Mouse (Mus musculus) liver, embryonic 13.5 days (tissue): Measurements from ENCODE around the gene Lilra6. TPM values are rescaled to one million over a fixed set of nuclear protein-coding genes. Genes with fewer than 3 reads are reported as not detected.
"Not testable (repeated sequence)": the region's sequence is repeated elsewhere in the genome, so short reads cannot be mapped to it uniquely, and the experiment has no call there.

Experiments used
- ATAC-seq: fragments of 200-750 bp; cut with Nextera tagmentation; 2 replicates; pipeline ENCODE4 v1.8.0; 2017; ENCODE audit warnings: low read depth, mild to moderate bottlenecking, moderate number of reproducible peaks, moderate library complexity
- DNase-seq: peaks from one replicate; pipeline ENCODE4 v3.0.0; 2022
- H3K27ac ChIP-seq: fragments of 300-500 bp; sonication (generic); 2 replicates; pipeline ENCODE4 v1.5.1; 2015; ENCODE audit warnings: moderate library complexity, mild to moderate bottlenecking, inconsistent platforms
- H3K27me3 ChIP-seq: fragments of 300-500 bp; sonication (generic); 2 replicates; pipeline ENCODE4 v1.6.1; 2015; ENCODE audit warnings: mild to moderate bottlenecking, inconsistent platforms
- H3K36me3 ChIP-seq: fragments of 300-500 bp; sonication (generic); 2 replicates; pipeline ENCODE4 v1.6.1; 2015; ENCODE audit warnings: mild to moderate bottlenecking, inconsistent platforms
- H3K4me1 ChIP-seq: fragments of 300-500 bp; sonication (generic); replicated peaks from 2 replicates; pipeline ENCODE4 v1.6.1; 2015; ENCODE audit warnings: inconsistent platforms
- H3K4me2 ChIP-seq: fragments of 300-500 bp; sonication (generic); 2 replicates; pipeline ENCODE4 v1.6.1; 2015; ENCODE audit warnings: inconsistent platforms, mild to moderate bottlenecking, moderate library complexity
- H3K4me3 ChIP-seq: fragments of 300-500 bp; sonication (generic); replicated peaks from 2 replicates; pipeline ENCODE4 v1.5.1; 2015; ENCODE audit warnings: mild to moderate bottlenecking, inconsistent platforms
- H3K9ac ChIP-seq: fragments of 300-500 bp; sonication (generic); 2 replicates; pipeline ENCODE4 v1.6.1; 2015; ENCODE audit warnings: mild to moderate bottlenecking, inconsistent platforms
- H3K9me3 ChIP-seq: fragments of 300-500 bp; sonication (generic); replicated peaks from 2 replicates; pipeline ENCODE4 v1.6.1; 2016; ENCODE audit warnings: inconsistent platforms
- WGBS: fragments of 180-500 bp; shearing (Covaris S2); methylation state at CpG from one replicate; pipeline ENCODE4 v1.1.7; 2015; ENCODE audit not compliant: insufficient replicate concordance; 5-methylcytosine and 5-hydroxymethylcytosine counted together
- polyA plus RNA-seq: library from polyadenylated mRNA; unstranded; fragments of >200 nt; fragmentation: Nextera tagmentation; extraction: Ambion mirVana; gene quantifications from 2 replicates; pipeline ENCODE4 v1.2.1, GENCODE M21; 2015

Gene Lilra6
- 0.09 and 0.21 TPM in 2 replicates for polyA plus RNA-seq

DNA sequence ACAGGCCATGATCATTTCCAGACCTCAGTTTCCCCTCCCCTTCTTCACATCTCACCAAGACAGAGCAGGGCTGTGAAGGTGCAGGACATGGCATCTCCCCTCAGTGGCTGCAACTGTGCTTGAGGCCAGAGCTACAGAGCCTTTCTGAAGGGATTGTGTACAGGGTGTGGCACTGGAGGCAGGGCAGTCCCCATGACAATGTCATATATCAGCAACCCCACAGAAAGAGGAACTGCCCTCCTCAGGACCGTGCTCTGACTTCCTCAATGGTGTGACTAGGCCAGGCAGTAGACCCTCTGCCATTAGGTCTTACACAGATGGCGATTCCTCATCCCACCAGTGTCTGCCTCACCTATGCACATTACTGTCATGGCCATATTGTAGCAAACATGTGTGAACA, at the start of gene Lilra6:
Lilra6 (minus strand) TSS at position 117 of the 400 bp plus-strand sequence.
- not testable (repeated sequence) for H3K36me3 ChIP-seq, H3K4me3 ChIP-seq, DNase-seq, H3K4me2 ChIP-seq, H3K4me1 ChIP-seq, H3K9me3 ChIP-seq, ATAC-seq, H3K27me3 ChIP-seq, H3K27ac ChIP-seq, H3K9ac ChIP-seq
- WGBS = 22% methylated on average over 2 of the region's 2 CpGs

DNA sequence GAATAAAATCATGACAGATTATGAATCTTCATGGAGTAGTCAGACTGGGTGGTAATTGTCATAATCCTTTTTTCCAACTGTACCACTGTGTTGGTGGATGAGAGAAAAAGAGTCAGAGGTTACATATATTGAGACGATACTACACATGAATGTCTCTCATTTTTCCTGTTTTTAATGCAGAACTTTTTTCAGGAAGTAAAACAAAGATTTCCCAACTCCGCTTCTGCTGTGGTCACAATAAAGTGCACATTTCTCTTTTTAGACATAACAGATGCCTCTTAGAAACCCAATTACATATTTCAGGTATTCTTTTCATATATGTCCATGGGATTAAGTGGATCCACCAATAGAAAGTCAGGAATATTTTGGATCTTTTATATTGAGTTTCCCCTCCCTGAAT, 46.7 kb upstream of the Lilra6 start:
- no peaks in the 10 kb centered on the region for H3K36me3 ChIP-seq
- H3K4me3 ChIP-seq = no peak overlapping the region
- no peaks in the 10 kb centered on the region for H3K4me1 ChIP-seq
- ATAC-seq (no peak), DNase-seq (no peak)
- 62% methylated on average over 2 of the region's 2 CpGs for WGBS
- no peak overlapping the region for H3K27ac ChIP-seq
- no peak overlapping the region for H3K4me2 ChIP-seq
- no peaks in the 10 kb centered on the region for H3K27me3 ChIP-seq
- H3K9ac ChIP-seq = no peak overlapping the region
- H3K9me3 ChIP-seq = no peaks in the 10 kb centered on the region

DNA sequence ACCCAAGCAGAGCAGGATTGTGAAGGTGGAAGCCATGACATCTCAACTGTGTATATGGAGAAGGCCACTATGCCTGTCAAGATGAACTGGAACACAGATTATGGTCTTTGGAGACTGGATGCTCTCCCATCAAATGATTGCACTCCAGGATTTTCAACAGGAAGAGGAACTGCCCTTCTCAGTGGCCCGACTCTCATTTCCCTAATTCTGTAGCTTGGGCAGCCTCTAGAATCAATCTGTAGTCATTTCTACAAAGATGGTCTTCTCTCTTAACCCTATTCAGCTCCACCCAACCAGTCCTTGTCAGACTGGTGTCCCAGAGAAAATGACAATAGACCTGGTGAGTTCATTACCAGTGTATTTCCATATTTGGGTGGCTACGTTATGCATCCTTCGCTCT, 42.1 kb upstream of the Lilra6 start:
- Histone ChIP-seq H3K27me3 (no peaks in the 10 kb centered on the region), H3K27ac (no peak overlapping the region), H3K9ac (no peak overlapping the region), H3K4me2 (no peak overlapping the region), H3K4me1 (no peaks in the 10 kb centered on the region), H3K36me3 (no peaks in the 10 kb centered on the region), H3K4me3 (no peak overlapping the region), H3K9me3 (no peaks in the 10 kb centered on the region)
- DNase-seq (no peak), ATAC-seq (no peak)
- 62% methylated on average over 3 of the region's 3 CpGs for WGBS

DNA sequence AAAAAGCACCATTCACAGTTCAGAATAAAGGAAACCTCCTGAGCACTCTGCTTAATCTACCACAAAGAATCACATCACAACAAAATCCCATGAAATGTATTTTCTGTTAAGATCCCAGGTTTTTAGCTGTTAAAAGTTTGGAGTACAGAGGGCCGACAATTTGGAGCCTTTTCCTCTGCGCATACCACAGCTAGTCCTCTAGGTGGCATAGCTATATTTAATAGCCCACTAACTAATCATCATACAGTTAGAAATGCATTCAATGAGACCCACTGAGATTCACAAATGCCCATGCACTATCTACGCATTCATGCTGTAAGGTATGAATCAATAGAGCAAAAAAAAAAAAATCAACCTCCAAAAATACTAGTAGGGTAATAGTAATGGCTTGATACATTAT, 33.9 kb upstream of the Lilra6 start:
- ATAC-seq (no peak), DNase-seq (no peak)
- H3K27ac ChIP-seq = no peak overlapping the region
- 66% methylated on average over 3 of the region's 3 CpGs for WGBS
- no peak overlapping the region for H3K4me2 ChIP-seq
- no peaks in the 10 kb centered on the region for H3K9me3 ChIP-seq
- no peaks in the 10 kb centered on the region for H3K36me3 ChIP-seq
- no peaks in the 10 kb centered on the region for H3K27me3 ChIP-seq
- no peaks in the 10 kb centered on the region for H3K4me1 ChIP-seq
- no peak overlapping the region for H3K4me3 ChIP-seq
- H3K9ac ChIP-seq = no peak overlapping the region

DNA sequence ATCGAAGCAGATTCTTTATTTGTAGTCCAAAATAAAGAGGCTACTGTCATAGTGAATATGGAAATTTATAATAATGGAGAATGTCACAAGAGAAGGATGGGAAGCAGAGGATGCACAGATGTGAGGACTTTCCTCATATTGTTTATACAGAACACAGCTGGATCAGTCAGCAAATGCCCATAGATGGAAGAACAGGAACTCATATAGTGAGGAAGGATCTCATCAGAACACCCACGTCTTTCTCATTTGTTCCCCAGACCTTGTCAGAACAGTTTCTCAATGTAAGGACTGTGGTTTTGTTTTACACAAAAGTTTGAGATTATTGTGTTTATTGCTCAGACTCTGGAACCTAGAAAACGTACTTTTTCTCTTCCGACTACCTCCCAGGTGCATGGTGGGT, 32.9 kb upstream of the Lilra6 start:
- DNase-seq (no peak), ATAC-seq (no peak)
- WGBS = 53% methylated on average over 4 of the region's 4 CpGs
- Histone ChIP-seq H3K27ac (no peak overlapping the region), H3K27me3 (no peaks in the 10 kb centered on the region), H3K9ac (no peak overlapping the region), H3K4me2 (no peak overlapping the region), H3K4me3 (no peak overlapping the region), H3K4me1 (no peaks in the 10 kb centered on the region), H3K36me3 (no peaks in the 10 kb centered on the region), H3K9me3 (no peaks in the 10 kb centered on the region)

DNA sequence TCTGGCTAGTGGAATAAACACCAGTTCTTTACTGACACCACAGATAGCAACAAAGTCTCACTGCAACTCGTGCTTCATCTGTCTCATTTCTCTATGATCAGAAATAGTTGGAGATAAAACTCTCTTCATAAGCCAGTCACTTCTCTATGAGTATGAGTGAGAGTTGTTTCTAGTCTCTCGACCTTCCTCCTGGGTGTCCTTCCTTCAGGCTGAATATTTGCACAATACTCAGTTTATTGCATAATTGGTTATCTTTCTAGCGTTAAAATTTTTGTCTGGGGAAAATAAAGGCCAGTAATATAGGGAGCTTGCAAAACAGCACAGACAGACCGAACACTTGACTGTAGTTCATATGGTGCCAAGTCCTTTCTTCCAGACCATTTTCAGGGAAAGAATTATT, 30.8 kb upstream of the Lilra6 start:
- no peak overlapping the region for H3K4me2 ChIP-seq
- no peak overlapping the region for H3K27ac ChIP-seq
- H3K27me3 ChIP-seq = no peaks in the 10 kb centered on the region
- no peak overlapping the region for H3K9ac ChIP-seq
- 45% methylated on average over 4 of the region's 4 CpGs for WGBS
- H3K9me3 ChIP-seq = no peaks in the 10 kb centered on the region
- no peak for DNase-seq
- no peaks in the 10 kb centered on the region for H3K4me1 ChIP-seq
- no peak overlapping the region for H3K4me3 ChIP-seq
- no peaks in the 10 kb centered on the region for H3K36me3 ChIP-seq
- ATAC-seq = no peak

DNA sequence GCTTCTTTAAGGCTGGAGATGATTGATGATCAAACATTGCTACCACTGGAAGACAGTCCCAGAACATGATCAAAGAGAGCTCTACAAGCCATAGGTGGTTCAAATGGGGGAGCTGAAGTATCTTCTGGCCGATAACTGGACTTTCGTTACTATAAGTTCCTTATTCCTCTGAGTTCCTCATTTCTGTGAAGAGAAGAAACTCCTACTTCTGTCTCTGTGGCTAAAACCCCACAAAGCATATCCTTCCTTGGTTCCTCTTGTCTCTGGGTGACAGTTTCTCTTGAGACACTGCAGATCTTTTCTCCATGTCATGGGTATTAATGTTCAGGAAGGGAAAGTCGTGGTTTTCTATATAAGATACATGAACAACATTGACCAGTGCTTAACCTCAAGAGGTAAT, 25.6 kb upstream of the Lilra6 start:
- Histone ChIP-seq H3K4me3 (no peak overlapping the region), H3K27ac (no peak overlapping the region), H3K4me1 (no peaks in the 10 kb centered on the region), H3K4me2 (no peak overlapping the region), H3K9me3 (no peaks in the 10 kb centered on the region), H3K36me3 (no peaks in the 10 kb centered on the region), H3K9ac (no peak overlapping the region), H3K27me3 (no peaks in the 10 kb centered on the region)
- no peak for ATAC-seq
- WGBS = 18% methylated on average over 3 of the region's 3 CpGs
- DNase-seq = no peak

DNA sequence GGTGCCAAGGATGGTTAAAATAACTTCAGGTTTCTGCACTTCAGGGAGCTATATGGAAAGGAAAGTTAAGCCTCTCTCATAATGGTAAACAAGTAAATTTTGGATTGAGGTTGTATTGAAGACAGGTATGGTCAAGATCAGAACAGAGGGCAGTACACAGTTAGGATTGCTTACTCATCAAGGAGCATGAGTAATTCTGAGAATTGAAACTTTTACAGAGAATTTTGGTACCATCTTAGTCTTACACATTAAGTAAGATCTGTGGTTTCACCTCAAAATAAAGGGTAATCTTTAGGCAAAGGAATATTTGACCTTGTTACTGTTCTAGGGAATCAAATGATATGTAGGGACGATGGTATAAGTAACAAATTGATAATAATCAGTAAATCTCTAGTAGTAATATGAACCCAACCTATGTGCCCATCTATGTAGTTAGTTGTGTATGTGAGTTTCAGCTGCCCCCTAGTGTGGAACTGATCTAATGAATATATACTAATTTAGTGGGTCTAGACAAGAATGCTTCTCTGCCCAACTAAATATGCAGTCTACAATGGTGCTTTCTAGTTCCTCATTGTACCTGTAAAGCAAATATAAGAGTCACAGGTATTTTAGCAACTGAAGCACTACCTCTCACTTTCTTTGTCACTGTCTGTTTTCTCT, 24.7 kb upstream of the Lilra6 start:
- no peak overlapping the region for H3K4me3 ChIP-seq
- no peak overlapping the region for H3K27ac ChIP-seq
- no peak for ATAC-seq
- DNase-seq = no peak
- no peak overlapping the region for H3K9ac ChIP-seq
- 36% methylated on average over 1 of the region's 1 CpGs for WGBS
- no peaks in the 10 kb centered on the region for H3K27me3 ChIP-seq
- no peaks in the 10 kb centered on the region for H3K4me1 ChIP-seq
- no peaks in the 10 kb centered on the region for H3K36me3 ChIP-seq
- H3K4me2 ChIP-seq = no peak overlapping the region
- no peaks in the 10 kb centered on the region for H3K9me3 ChIP-seq

DNA sequence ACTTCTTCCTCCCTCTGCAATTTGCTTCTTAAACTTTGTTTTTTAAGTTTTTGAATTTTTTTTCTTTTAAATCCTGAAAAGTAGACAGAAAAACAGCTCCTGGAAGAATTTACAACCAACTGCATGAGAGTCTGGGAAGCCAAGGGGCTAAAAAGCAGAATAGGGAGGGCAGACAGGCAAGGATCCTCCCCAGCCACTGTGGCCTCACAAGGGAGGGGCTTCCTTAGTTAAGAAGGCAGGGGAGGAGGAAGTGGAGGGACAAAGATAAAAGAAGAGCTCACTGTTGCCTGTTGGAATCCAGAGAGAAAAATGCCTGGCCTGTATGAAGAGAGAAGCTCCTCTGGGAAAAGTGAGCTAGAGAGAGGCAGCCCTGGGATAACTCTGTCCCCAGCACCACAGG, 20.2 kb upstream of the Lilra6 start:
- not testable (repeated sequence) for H3K27ac ChIP-seq, H3K4me1 ChIP-seq, H3K4me2 ChIP-seq, H3K9me3 ChIP-seq, H3K27me3 ChIP-seq, ATAC-seq, H3K4me3 ChIP-seq, DNase-seq, H3K9ac ChIP-seq, H3K36me3 ChIP-seq

DNA sequence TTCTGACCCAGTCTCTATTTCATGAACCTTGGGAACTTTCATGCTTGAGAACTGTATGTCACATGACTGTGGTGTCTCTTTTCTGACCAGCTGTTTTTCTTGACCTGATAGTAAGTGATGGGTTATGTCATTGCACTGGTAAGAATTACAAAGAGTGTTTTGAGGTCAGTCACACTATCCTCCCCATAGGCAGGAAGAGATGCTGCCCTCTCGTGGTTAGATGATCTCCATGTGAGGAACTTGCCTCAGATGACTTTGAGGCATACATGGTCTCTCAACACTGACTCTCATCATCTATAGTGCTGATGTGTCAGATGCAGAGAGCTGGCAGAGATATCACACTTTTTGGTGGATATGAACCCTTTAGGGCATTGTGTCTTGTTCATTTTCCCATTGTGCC, 11.6 kb downstream of the Lilra6 start:
- Histone ChIP-seq H3K9me3 (no peaks in the 10 kb centered on the region), H3K27ac (no peak overlapping the region), H3K9ac (no peak overlapping the region), H3K27me3 (no peaks in the 10 kb centered on the region), H3K36me3 (no peaks in the 10 kb centered on the region), H3K4me2 (no peak overlapping the region), H3K4me1 (no peaks in the 10 kb centered on the region), H3K4me3 (no peak overlapping the region)
- no peak for ATAC-seq
- DNase-seq = no peak
- 5% methylated on average over 1 of the region's 1 CpGs for WGBS

DNA sequence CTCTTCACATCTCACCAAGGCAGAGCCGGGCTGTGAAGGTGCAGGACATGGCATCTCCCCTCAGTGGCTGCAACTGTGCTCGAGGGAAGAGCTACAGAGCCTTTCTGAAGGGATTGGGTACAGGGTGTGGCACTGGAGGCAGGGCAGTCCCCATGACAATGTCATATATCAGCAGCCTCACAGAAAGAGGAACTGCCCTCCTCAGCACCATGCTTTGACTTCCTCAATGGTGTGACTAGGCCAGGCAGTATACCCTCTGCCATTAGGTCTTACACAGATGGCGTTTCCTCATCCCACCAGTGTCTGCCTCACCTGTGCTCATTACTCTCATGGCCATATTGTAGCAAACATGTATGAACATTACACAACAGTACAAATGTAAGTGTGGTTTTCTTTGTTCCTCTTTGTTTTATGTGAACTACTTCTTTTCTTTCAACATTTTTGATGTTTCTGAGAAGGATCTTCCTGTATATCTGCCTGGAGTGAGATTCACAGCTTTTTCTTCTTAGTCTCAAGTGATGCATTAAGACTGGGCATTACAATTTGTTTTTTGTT, 17.2 kb downstream of the Lilra6 start, which contains the start of gene Gm14548:
Gm14548 (minus strand) TSS at position 85 of the 555 bp plus-strand sequence.
- not testable (repeated sequence) for DNase-seq, H3K27me3 ChIP-seq, H3K4me1 ChIP-seq, H3K4me2 ChIP-seq, H3K4me3 ChIP-seq, H3K27ac ChIP-seq, H3K36me3 ChIP-seq, ATAC-seq, H3K9ac ChIP-seq, H3K9me3 ChIP-seq
- WGBS = 18% methylated on average over 3 of the region's 3 CpGs

DNA sequence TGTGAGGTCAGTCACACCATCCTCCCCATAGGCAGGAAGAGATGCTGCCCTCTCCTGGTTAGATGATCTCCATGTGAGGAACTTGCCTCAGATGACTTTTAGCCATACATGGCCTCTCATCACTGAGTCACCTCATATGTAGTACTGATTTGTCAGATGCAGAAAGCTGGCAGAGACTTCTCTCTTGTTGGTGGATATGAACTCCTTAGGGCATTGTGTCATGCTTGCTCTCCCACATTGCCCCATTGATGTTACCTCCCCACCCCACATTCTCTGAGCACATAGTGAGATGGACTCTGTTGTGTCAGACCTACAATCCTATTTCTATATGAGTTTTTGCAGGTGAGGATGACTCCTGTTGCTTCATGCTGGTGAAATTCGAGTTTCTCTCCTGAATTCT, 40.3 kb downstream of the Lilra6 start:
- WGBS = no CpG with 5 or more reads among the region's 1 CpGs
- not testable (repeated sequence) for H3K36me3 ChIP-seq, H3K9ac ChIP-seq, DNase-seq, ATAC-seq, H3K4me3 ChIP-seq, H3K27me3 ChIP-seq, H3K9me3 ChIP-seq, H3K27ac ChIP-seq, H3K4me1 ChIP-seq, H3K4me2 ChIP-seq
